Mouse (Mus musculus) neural tube, embryonic 12.5 days (tissue): ENCODE data around the gene Upp1. TPM values are rescaled to one million over a fixed set of nuclear protein-coding genes. Genes with fewer than 3 reads are reported as not detected.
"Not testable (repeated sequence)": the region's sequence is repeated elsewhere in the genome, so short reads cannot be mapped to it uniquely, and the experiment has no call there.

Source experiments
- ATAC-seq: fragments of 200-750 bp; cut with Nextera tagmentation; 2 replicates; pipeline ENCODE4 v1.8.0; 2017; ENCODE audit warnings: low read depth, mild to moderate bottlenecking, moderate TSS enrichment, moderate library complexity; ENCODE audit not compliant: low FRiP score
- H3K27ac ChIP-seq: fragments of 300-500 bp; sonication (generic); 2 replicates; pipeline ENCODE4 v1.5.1; 2016
- H3K27me3 ChIP-seq: fragments of 300-500 bp; sonication (generic); replicated peaks from 2 replicates; pipeline ENCODE4 v1.6.1; 2016; ENCODE audit warnings: mild to moderate bottlenecking
- H3K36me3 ChIP-seq: fragments of 300-500 bp; sonication (generic); 2 replicates; pipeline ENCODE4 v1.6.1; 2016; ENCODE audit warnings: mild to moderate bottlenecking
- H3K4me1 ChIP-seq: fragments of 300-500 bp; sonication (generic); 2 replicates; pipeline ENCODE4 v1.6.1; 2016
- H3K4me2 ChIP-seq: fragments of 300-500 bp; sonication (generic); replicated peaks from 2 replicates; pipeline ENCODE4 v1.6.1; 2016; ENCODE audit warnings: mild to moderate bottlenecking
- H3K4me3 ChIP-seq: fragments of 300-500 bp; sonication (generic); 2 replicates; pipeline ENCODE4 v1.5.1; 2016
- H3K9ac ChIP-seq: fragments of 300-500 bp; sonication (generic); 2 replicates; pipeline ENCODE4 v1.6.1; 2016; ENCODE audit warnings: mild to moderate bottlenecking
- H3K9me3 ChIP-seq: fragments of 300-500 bp; sonication (generic); 2 replicates; pipeline ENCODE4 v1.6.1; 2016; ENCODE audit warnings: mild to moderate bottlenecking
- WGBS: fragments of 180-500 bp; shearing (Covaris S2); methylation state at CpG from one replicate; pipeline ENCODE4 v1.1.7; 2016; 5-methylcytosine and 5-hydroxymethylcytosine counted together
- polyA plus RNA-seq: library from polyadenylated mRNA; unstranded; fragments of >200 nt; fragmentation: Nextera tagmentation; extraction: Ambion mirVana; gene quantifications from 2 replicates; pipeline ENCODE4 v1.2.1, GENCODE M21; 2016

Gene Upp1
- polyA plus RNA-seq, 1 experiment from 2014 or later = 4.2 TPM

DNA sequence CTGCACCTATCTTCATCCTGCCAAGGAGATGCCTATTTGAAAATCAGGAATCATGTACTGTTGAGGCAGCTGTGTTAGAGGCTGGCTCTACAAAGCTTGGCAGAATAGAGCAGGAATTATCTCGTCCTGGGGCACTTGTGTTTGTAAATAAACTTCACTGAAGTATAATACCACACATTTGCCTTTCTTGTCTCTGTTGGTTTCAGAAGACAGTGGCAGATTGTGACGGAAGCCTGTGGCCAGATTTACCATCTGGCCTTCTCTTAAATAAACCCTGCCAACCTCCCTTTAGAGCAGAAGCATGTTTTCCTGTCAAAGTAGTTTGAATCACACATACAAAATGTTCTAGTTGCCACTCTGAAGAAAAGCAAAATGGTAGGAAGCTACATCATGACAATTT lies 10.2 kb downstream of the Upp1 start:
- Histone ChIP-seq H3K4me2 (no peak overlapping the region), H3K27me3 (no peaks in the 10 kb centered on the region), H3K4me3 (no peak overlapping the region), H3K36me3 (no peaks in the 10 kb centered on the region), H3K27ac (no peak overlapping the region), H3K4me1 (no peaks in the 10 kb centered on the region), H3K9me3 (no peaks in the 10 kb centered on the region), H3K9ac (no peak overlapping the region)
- 65% methylated on average over 2 of the region's 2 CpGs for WGBS
- no peak for ATAC-seq

GRCm38 (mm10) chr11:9129528-9129927 lies 11.6 kb downstream of the Upp1 start:
- 92% methylated on average over 8 of the region's 8 CpGs for WGBS

GRCm38 (mm10) chr11:9131688-9132087 lies 13.8 kb downstream of the Upp1 start:
- H3K36me3 ChIP-seq = no peaks in the 10 kb centered on the region
- H3K27me3 ChIP-seq = no peaks in the 10 kb centered on the region
- no peak overlapping the region for H3K4me2 ChIP-seq
- no peak overlapping the region for H3K27ac ChIP-seq
- no peak overlapping the region for H3K9ac ChIP-seq
- 84% methylated on average over 7 of the region's 7 CpGs for whole genome bisulfite sequencing
- no peaks in the 10 kb centered on the region for H3K4me1 ChIP-seq
- no peaks in the 10 kb centered on the region for H3K9me3 ChIP-seq
- ATAC-seq = no peak
- H3K4me3 ChIP-seq = no peak overlapping the region

More at GRCm38 (mm10) chr11:9129528-9129927, 11.6 kb downstream of the Upp1 start:
- no peaks in the 10 kb centered on the region for H3K27me3 ChIP-seq
- no peaks in the 10 kb centered on the region for H3K36me3 ChIP-seq
- no peak overlapping the region for H3K27ac ChIP-seq
- no peak overlapping the region for H3K9ac ChIP-seq
- no peak overlapping the region for H3K4me3 ChIP-seq
- H3K9me3 ChIP-seq = no peaks in the 10 kb centered on the region
- H3K4me1 ChIP-seq = no peaks in the 10 kb centered on the region
- H3K4me2 ChIP-seq = no peak overlapping the region
- no peak for ATAC-seq

DNA sequence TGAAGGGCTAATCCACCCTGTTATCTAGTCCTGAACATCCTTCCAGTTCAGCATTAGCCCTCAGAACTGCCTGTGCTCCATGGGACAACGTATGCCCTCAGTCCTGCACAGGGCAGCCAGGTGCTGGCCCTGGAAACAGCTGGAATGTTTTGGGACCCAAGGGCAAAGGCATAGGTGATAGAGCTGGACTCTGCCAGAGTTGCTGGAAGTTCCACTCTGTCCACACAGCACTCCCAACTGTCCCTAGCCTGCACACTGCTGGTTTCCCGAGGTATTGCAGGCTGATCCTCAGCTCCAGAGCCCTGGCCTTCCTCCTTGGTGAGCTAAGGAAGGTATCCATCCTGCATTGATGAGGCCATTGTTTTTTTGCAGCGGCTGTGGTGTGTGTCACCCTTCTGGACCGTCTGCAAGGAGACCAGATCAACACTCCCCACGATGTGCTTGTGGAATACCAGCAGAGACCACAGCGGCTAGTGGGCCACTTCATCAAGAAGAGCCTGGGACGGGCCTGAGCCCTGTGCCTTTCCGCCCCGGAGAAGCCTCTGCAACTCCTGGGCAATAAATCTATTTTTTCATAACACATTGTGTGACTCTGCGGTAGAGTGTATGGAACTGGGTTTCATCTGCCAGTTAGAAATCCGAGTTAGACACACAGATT lies 17.8 kb downstream of the Upp1 start:
- Histone ChIP-seq H3K27ac (no peak overlapping the region), H3K27me3 (no peaks in the 10 kb centered on the region), H3K4me1 (no peaks in the 10 kb centered on the region), H3K4me2 (no peak overlapping the region), H3K4me3 (no peak overlapping the region), H3K9me3 (no peaks in the 10 kb centered on the region), H3K9ac (no peak overlapping the region), H3K36me3 (no peaks in the 10 kb centered on the region)
- 76% methylated on average over 11 of the region's 11 CpGs for WGBS
- 0 out of 2 replicates have a peak, but pooled peaks have one; percentile 25 for ATAC-seq

GRCm38 (mm10) chr11:9136471-9136870 lies 18.6 kb downstream of the Upp1 start:
- Histone ChIP-seq H3K9me3 (no peaks in the 10 kb centered on the region), H3K36me3 (no peaks in the 10 kb centered on the region), H3K9ac (no peak overlapping the region), H3K27me3 (no peaks in the 10 kb centered on the region), H3K27ac (no peak overlapping the region), H3K4me3 (no peak overlapping the region), H3K4me2 (no peak overlapping the region), H3K4me1 (no peaks in the 10 kb centered on the region)
- ATAC-seq = peak; percentile 76
- WGBS = 18% methylated on average over 5 of the region's 5 CpGs

GRCm38 (mm10) chr11:9145113-9145512 lies 27.2 kb downstream of the Upp1 start:
- no peak overlapping the region for H3K27ac ChIP-seq
- H3K36me3 ChIP-seq = no peaks in the 10 kb centered on the region
- H3K9me3 ChIP-seq = no peaks in the 10 kb centered on the region
- no peak overlapping the region for H3K4me3 ChIP-seq
- ATAC-seq = no peak
- no peaks in the 10 kb centered on the region for H3K4me1 ChIP-seq
- 88% methylated on average over 2 of the region's 2 CpGs for WGBS
- no peak overlapping the region for H3K9ac ChIP-seq
- H3K4me2 ChIP-seq = no peak overlapping the region
- no peaks in the 10 kb centered on the region for H3K27me3 ChIP-seq

GRCm38 (mm10) chr11:9146115-9146514 lies 28.2 kb downstream of the Upp1 start:
- Histone ChIP-seq H3K4me2 (no peak overlapping the region), H3K9me3 (no peaks in the 10 kb centered on the region), H3K36me3 (no peaks in the 10 kb centered on the region), H3K9ac (no peak overlapping the region), H3K4me1 (no peaks in the 10 kb centered on the region), H3K27me3 (no peaks in the 10 kb centered on the region), H3K4me3 (no peak overlapping the region), H3K27ac (no peak overlapping the region)
- ATAC-seq = no peak
- WGBS = 86% methylated on average over 4 of the region's 4 CpGs

GRCm38 (mm10) chr11:9146683-9147082 lies 28.8 kb downstream of the Upp1 start:
- WGBS = 93% methylated on average over 1 of the region's 1 CpGs
- no peaks in the 10 kb centered on the region for H3K9me3 ChIP-seq

GRCm38 (mm10) chr11:9148206-9148605 lies 30.3 kb downstream of the Upp1 start:
- H3K4me1 ChIP-seq = no peaks in the 10 kb centered on the region
- H3K9me3 ChIP-seq = no peaks in the 10 kb centered on the region
- WGBS = 88% methylated on average over 2 of the region's 2 CpGs
- H3K36me3 ChIP-seq = no peaks in the 10 kb centered on the region
- no peak for ATAC-seq
- no peak overlapping the region for H3K4me3 ChIP-seq
- no peak overlapping the region for H3K4me2 ChIP-seq
- no peak overlapping the region for H3K9ac ChIP-seq
- no peak overlapping the region for H3K27ac ChIP-seq
- no peaks in the 10 kb centered on the region for H3K27me3 ChIP-seq

More at GRCm38 (mm10) chr11:9146683-9147082, 28.8 kb downstream of the Upp1 start:
- Histone ChIP-seq H3K4me2 (no peak overlapping the region), H3K27me3 (no peaks in the 10 kb centered on the region), H3K4me1 (no peaks in the 10 kb centered on the region), H3K27ac (no peak overlapping the region), H3K36me3 (no peaks in the 10 kb centered on the region), H3K9ac (no peak overlapping the region), H3K4me3 (no peak overlapping the region)
- no peak for ATAC-seq

GRCm38 (mm10) chr11:9150403-9150802 lies 32.5 kb downstream of the Upp1 start:
- H3K27ac ChIP-seq, ATAC-seq, H3K9ac ChIP-seq, H3K4me3 ChIP-seq, H3K4me1 ChIP-seq, H3K27me3 ChIP-seq, H3K9me3 ChIP-seq, H3K36me3 ChIP-seq, H3K4me2 ChIP-seq: not testable (repeated sequence)
- WGBS = 87% methylated on average over 25 of the region's 25 CpGs

DNA sequence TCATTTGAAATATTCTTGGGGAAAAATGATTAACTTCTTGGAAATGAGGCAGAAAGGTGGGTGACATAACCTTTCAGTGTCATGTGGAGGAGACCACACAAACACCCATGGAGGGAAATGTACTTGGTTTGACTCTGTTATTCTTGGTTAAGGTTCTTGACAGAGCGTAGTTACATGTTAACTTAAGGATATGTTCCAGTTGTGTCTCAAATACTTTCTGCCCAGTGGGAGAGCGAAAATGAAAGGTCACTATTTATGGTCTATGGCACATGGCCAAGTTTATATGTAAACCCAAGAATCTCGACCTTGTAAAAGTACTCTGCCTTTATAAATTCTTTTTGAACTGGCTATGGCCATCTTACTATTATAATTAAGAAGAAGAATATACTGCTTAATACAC lies 42.0 kb downstream of the Upp1 start:
- WGBS = 74% methylated on average over 3 of the region's 3 CpGs
- Histone ChIP-seq H3K9ac (no peak overlapping the region), H3K9me3 (no peaks in the 10 kb centered on the region), H3K36me3 (no peaks in the 10 kb centered on the region), H3K4me2 (no peak overlapping the region), H3K4me1 (no peaks in the 10 kb centered on the region), H3K27me3 (no peaks in the 10 kb centered on the region), H3K4me3 (no peak overlapping the region), H3K27ac (no peak overlapping the region)
- ATAC-seq = no peak

GRCm38 (mm10) chr11:9167331-9167730 lies 49.4 kb downstream of the Upp1 start:
- ATAC-seq = no peak
- WGBS = 85% methylated on average over 2 of the region's 2 CpGs
- Histone ChIP-seq H3K4me3 (no peak overlapping the region), H3K27ac (no peak overlapping the region), H3K9ac (no peak overlapping the region), H3K27me3 (no peaks in the 10 kb centered on the region), H3K36me3 (no peaks in the 10 kb centered on the region), H3K4me2 (no peak overlapping the region), H3K4me1 (no peaks in the 10 kb centered on the region), H3K9me3 (no peaks in the 10 kb centered on the region)

DNA sequence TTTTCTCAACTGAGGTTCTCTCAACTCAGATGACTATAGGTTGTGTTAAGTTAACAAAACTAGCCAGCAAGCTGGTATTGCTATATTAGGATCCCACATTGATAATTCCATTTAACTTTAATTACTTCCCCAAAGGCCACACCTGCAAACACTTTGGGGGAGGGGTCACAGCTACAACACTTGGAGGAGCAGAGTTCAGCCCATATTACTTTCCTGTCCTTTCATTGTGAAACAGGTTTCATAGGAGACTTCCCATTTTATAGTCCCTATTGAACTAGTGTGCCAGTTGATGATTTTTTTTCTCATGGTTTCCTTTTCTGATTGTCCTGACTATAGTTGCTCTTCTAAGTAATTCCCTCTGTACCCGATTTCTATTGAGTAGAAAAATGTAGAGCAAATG lies 63.6 kb downstream of the Upp1 start:
- Histone ChIP-seq H3K27ac (no peak overlapping the region), H3K4me3 (no peak overlapping the region), H3K9ac (no peak overlapping the region), H3K4me2 (no peak overlapping the region), H3K27me3 (no peaks in the 10 kb centered on the region), H3K9me3 (no peaks in the 10 kb centered on the region), H3K4me1 (no peaks in the 10 kb centered on the region), H3K36me3 (no peaks in the 10 kb centered on the region)
- WGBS = 90% methylated on average over 1 of the region's 1 CpGs
- no peak for ATAC-seq
